Mouse (Mus musculus) G1E (cell line): ENCODE data around the gene Ovca2.

Experiments
- CTCF ChIP-seq: IDR thresholded peaks from 2 replicates; pipeline ENCODE4 v1.5.1; 2012; ENCODE audit warnings: low read depth, low read length, inconsistent platforms, mixed read lengths
- TAL1 ChIP-seq: conservative IDR thresholded peaks from 2 replicates; pipeline ENCODE4 v1.6.1; 2012; ENCODE audit warnings: low read depth, low read length, inconsistent platforms, mixed read lengths

DNA sequence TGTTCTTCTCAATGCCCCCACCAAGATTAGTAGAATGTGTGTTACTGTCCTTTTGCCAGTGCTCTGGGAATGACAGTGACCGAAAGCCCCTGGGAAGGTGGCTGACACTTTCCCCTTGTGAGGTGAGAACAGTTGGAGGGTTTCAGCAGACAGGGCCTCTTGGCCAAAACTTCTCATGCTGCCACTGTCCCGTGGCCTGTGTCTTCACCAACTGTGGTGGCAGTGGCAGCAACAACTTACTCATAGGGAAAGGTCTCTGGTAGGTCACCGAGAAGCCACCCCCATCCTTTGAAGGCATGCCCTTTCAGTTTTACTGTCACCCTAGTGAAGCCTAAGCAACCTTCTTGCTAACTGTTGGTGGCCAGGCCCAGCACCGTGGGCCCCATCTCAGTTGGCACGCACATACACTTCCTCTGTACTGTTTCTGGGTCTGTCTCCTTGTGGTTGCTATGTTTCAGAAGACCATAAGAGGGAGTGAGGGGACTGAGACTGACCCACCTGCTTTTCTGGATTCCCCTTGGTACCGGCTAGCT, 24.5 kb downstream of the Ovca2 start:
- TF ChIP-seq CTCF, result no peak
- TF ChIP-seq TAL1, result no peak
